In genomic region chr2:165946046-165946564, GRCm38 (mm10) we compare ENCODE assay signal across 19 mouse cellular contexts. TPM values are rescaled to one million over a fixed set of nuclear protein-coding genes. Genes with fewer than 3 reads are reported as not detected.
DNase-seq lines count a peak whose midpoint lies in the region; ATAC-seq and TF ChIP-seq lines count a peak whose summit lies in the region.
"Had no signal": no experiment of that assay in that cellular context is flagged by ENCODE, and none has a peak within 500 bp of the region (broad histone marks: within the 10 kb centered on the region; RNA-seq: fewer than 3 reads in every experiment).

No protein-coding gene starts in this region.

- TF ChIP-seq POLR2A in bone marrow macrophage, adult 2 months (IDR thresholded peaks at IDR 0.05; ENCODE audit: borderline replicate concordance, low read depth, low read length) = no peak

- no peak for TF ChIP-seq EP300 in liver, postnatal 0 days (IDR thresholded peaks at IDR 0.05; ENCODE audit: low read depth)

- no peaks in the 10 kb centered on the region for H3K27me3 ChIP-seq in liver, postnatal 0 days (ENCODE audit: insufficient read depth, low read length)
- H3K27me3 ChIP-seq in liver, embryonic 12.5 days (replicated peaks) = no peaks in the 10 kb centered on the region
- H3K27me3 ChIP-seq: CH12.LX; embryonic facial prominence, embryonic 13.5 days; heart, embryonic 12.5 days had no signal

- H3K27ac ChIP-seq in liver, postnatal 0 days (ENCODE audit: low read depth) = no peak overlapping the region
- H3K27ac ChIP-seq in liver, embryonic 12.5 days = no peak overlapping the region
- peak overlapping the region; percentile 49 for H3K27ac ChIP-seq in bone marrow macrophage, adult 2 months (ENCODE audit: insufficient read depth, low read depth, low read length)
- H3K27ac ChIP-seq: embryonic facial prominence, embryonic 13.5 days; forebrain, embryonic 12.5 days; hindbrain, embryonic 14.5 days had no signal

- no peak for TF ChIP-seq CTCF in liver, postnatal 0 days (IDR thresholded peaks at IDR 0.05; ENCODE audit: low read depth)
- no peak for TF ChIP-seq CTCF in bone marrow macrophage, adult 2 months (IDR thresholded peaks at IDR 0.05; ENCODE audit: low read depth, low read length)

- H3K4me2 ChIP-seq in liver, postnatal 0 days (ENCODE audit: low read depth, low read length) = no peak overlapping the region
- no peak overlapping the region for H3K4me2 ChIP-seq in liver, embryonic 12.5 days
- H3K4me2 ChIP-seq: embryonic facial prominence, embryonic 13.5 days; forebrain, embryonic 12.5 days; heart, embryonic 12.5 days; hindbrain, embryonic 14.5 days had no signal

- no peaks in the 10 kb centered on the region for H3K36me3 ChIP-seq in liver, postnatal 0 days (replicated peaks; ENCODE audit: insufficient read depth, low read length)
- H3K36me3 ChIP-seq in liver, embryonic 12.5 days = no peaks in the 10 kb centered on the region
- H3K36me3 ChIP-seq: embryonic facial prominence, embryonic 13.5 days; forebrain, embryonic 12.5 days; heart, embryonic 12.5 days; hindbrain, embryonic 10.5 days had no signal

- no peak overlapping the region for H3K9ac ChIP-seq in liver, postnatal 0 days (replicated peaks)
- H3K9ac ChIP-seq in liver, embryonic 12.5 days = no peak overlapping the region
- H3K9ac ChIP-seq: embryonic facial prominence, embryonic 13.5 days; forebrain, embryonic 12.5 days; forebrain, postnatal 0 days; heart, embryonic 12.5 days; hindbrain, embryonic 14.5 days had no signal

- no peak overlapping the region for H3K4me3 ChIP-seq in liver, postnatal 0 days (ENCODE audit: low read depth, low read length)
- H3K4me3 ChIP-seq in liver, embryonic 12.5 days = no peak overlapping the region
- no peak overlapping the region for H3K4me3 ChIP-seq in bone marrow macrophage, adult 2 months (ENCODE audit: insufficient read depth, low read length)
- H3K4me3 ChIP-seq: embryonic facial prominence, embryonic 13.5 days; forebrain, embryonic 12.5 days; heart, embryonic 12.5 days; hindbrain, embryonic 10.5 days had no signal

- peak; percentile 62 for ATAC-seq in liver, postnatal 0 days
- ATAC-seq in liver, embryonic 12.5 days = no peak
- ATAC-seq in megakaryocyte progenitor cell, adult 5-6 weeks (replicated peaks; ENCODE audit: poor library complexity) = peak; percentile 21; the same call in 1 of the 2 replicates
- ATAC-seq: forebrain, postnatal 0 days had no signal

- no peaks in the 10 kb centered on the region for H3K9me3 ChIP-seq in liver, postnatal 0 days (ENCODE audit: low read length)
- H3K9me3 ChIP-seq in liver, embryonic 12.5 days (replicated peaks) = no peaks in the 10 kb centered on the region
- H3K9me3 ChIP-seq: embryonic facial prominence, embryonic 13.5 days; forebrain, embryonic 12.5 days; hindbrain, embryonic 10.5 days had no signal

- 44% methylated on average over 1 of the region's 1 CpGs for whole genome bisulfite sequencing in liver, postnatal 0 days (ENCODE audit: insufficient replicate concordance)
- 72% methylated on average over 1 of the region's 1 CpGs for WGBS in liver, embryonic 12.5 days (ENCODE audit: insufficient replicate concordance)

- H3K4me1 ChIP-seq in liver, postnatal 0 days (ENCODE audit: insufficient read depth) = peaks cover 2% of the 10 kb centered on the region
- peaks cover 48% of the 10 kb centered on the region for H3K4me1 ChIP-seq in liver, embryonic 12.5 days
- H3K4me1 ChIP-seq in bone marrow macrophage, adult 2 months (ENCODE audit: control insufficient read depth, insufficient read depth, low read length) = peaks cover 30% of the 10 kb centered on the region
- H3K4me1 ChIP-seq: forebrain, embryonic 12.5 days had no signal

- DNase-seq in liver, postnatal 0 days = no peak
- DNase-seq in adrenal gland, postnatal 14 days = no peak
- DNase-seq in layer of hippocampus, postnatal 14 days (ENCODE audit: low spot score in 2 of 2) = no peak
- no peak for DNase-seq in lung, postnatal 4 days
- DNase-seq: adrenal gland, adult 2 months; cerebellum, adult 11-12 months; cerebellum, adult 9-10 months; cerebellum, postnatal 36 days; forebrain, postnatal 0 days; gastrocnemius, postnatal 14 days had no signal

RNA-seq across cellular contexts. Expression of gene Ncoa3, which starts 46.3 kb away (rescaled TPM):
- 3.3 and 3.9 TPM in 2 replicates for polyA plus RNA-seq in liver, postnatal 0 days (2015; fragmentation: Nextera tagmentation; extraction: Ambion mirVana)
- 8.1 and 8.3 TPM in 2 replicates for polyA plus RNA-seq in liver, embryonic 12.5 days (2016; fragmentation: Nextera tagmentation; extraction: Ambion mirVana)
- polyA plus RNA-seq in bone marrow macrophage, adult 2 months (2012; ENCODE audit: insufficient read depth, insufficient read length, missing spikeins) = 118 and 119 TPM in 2 replicates
- total RNA-seq in megakaryocyte progenitor cell, adult 5-6 weeks (2015) = 16.2 and 17.7 TPM in 2 replicates
- total RNA-seq in megakaryocyte progenitor cell, adult 5-6 weeks (2017) = 12.0 and 18.2 TPM in 2 replicates
- total RNA-seq in adrenal gland, postnatal 14 days (2021) = 31.3 and 42.8 TPM in 2 replicates
- 10 to 100 TPM; 32.0 to 32.6 TPM for total RNA-seq in layer of hippocampus, postnatal 14 days (2021)

RNA-seq across cellular contexts. Expression of gene Zmynd8, which starts 47.3 kb away (rescaled TPM):
- polyA plus RNA-seq in liver, postnatal 0 days (2015; fragmentation: Nextera tagmentation; extraction: Ambion mirVana) = 16.9 and 21.9 TPM in 2 replicates
- 35.7 and 38.5 TPM in 2 replicates for polyA plus RNA-seq in liver, embryonic 12.5 days (2016; fragmentation: Nextera tagmentation; extraction: Ambion mirVana)
- polyA plus RNA-seq in bone marrow macrophage, adult 2 months (2012; ENCODE audit: insufficient read depth, insufficient read length, missing spikeins) = 97.8 and 99.5 TPM in 2 replicates
- 44.6 and 49.9 TPM in 2 replicates for total RNA-seq in megakaryocyte progenitor cell, adult 5-6 weeks (2015)
- total RNA-seq in megakaryocyte progenitor cell, adult 5-6 weeks (2017) = 32.1 and 35.8 TPM in 2 replicates
- 45.8 and 59.2 TPM in 2 replicates for total RNA-seq in adrenal gland, postnatal 14 days (2021)
- total RNA-seq in layer of hippocampus, postnatal 14 days (2021) = 100 to 1,000 TPM; 138 to 143 TPM
